Mouse (Mus musculus) liver, embryonic 14.5 days (tissue): ENCODE data around the gene Kcnk5. TPM values are rescaled to one million over a fixed set of nuclear protein-coding genes. Genes with fewer than 3 reads are reported as not detected.

Experiments used
- ATAC-seq: fragments of 200-750 bp; cut with Nextera tagmentation; 2 replicates; pipeline ENCODE4 v1.8.0; 2017; ENCODE audit warnings: moderate number of reproducible peaks, mild to moderate bottlenecking, moderate library complexity; ENCODE audit not compliant: insufficient read depth
- DNase-seq, 3 experiments: peaks; one replicate each; pipeline ENCODE4 v3.0.0-alpha.2; 2012 to 2013; ENCODE audit warnings: low read depth in 3 of 3, low spot score in 3 of 3
- H3K27ac ChIP-seq: fragments of 300-500 bp; sonication (generic); 2 replicates; pipeline ENCODE4 v1.5.1; 2014; ENCODE audit warnings: moderate library complexity, mild to moderate bottlenecking, control low read depth, inconsistent platforms
- H3K27me3 ChIP-seq: fragments of 300-500 bp; sonication (generic); 2 replicates; pipeline ENCODE4 v1.6.1; 2014; ENCODE audit warnings: mild to moderate bottlenecking, low read length, moderate library complexity; ENCODE audit not compliant: control insufficient read depth, insufficient read depth
- H3K36me3 ChIP-seq: fragments of 300-500 bp; sonication (generic); replicated peaks from 2 replicates; pipeline ENCODE4 v1.6.1; 2014; ENCODE audit warnings: low read depth; ENCODE audit not compliant: control insufficient read depth, insufficient read depth
- H3K4me1 ChIP-seq, 2 experiments: fragments of 200-500 bp in 1 of 2; fragments of 300-500 bp in 1 of 2; sonication (generic) in 1 of 2; replicated peaks; 2 replicates each; pipeline ENCODE4 v1.6.1; 2012 to 2014; ENCODE audit warnings: antibody characterized with exemption in 1 of 2, inconsistent platforms in 1 of 2, low read length in 1 of 2; ENCODE audit not compliant: control insufficient read depth in 2 of 2, insufficient read depth in 2 of 2
- H3K4me2 ChIP-seq: fragments of 300-500 bp; sonication (generic); 2 replicates; pipeline ENCODE4 v1.6.1; 2014; ENCODE audit warnings: low read depth, mild to moderate bottlenecking, control low read depth, moderate library complexity
- H3K4me3 ChIP-seq, 2 experiments: fragments of 200-500 bp in 1 of 2; fragments of 300-500 bp in 1 of 2; sonication (generic) in 1 of 2; 2 replicates each; pipeline ENCODE4 v1.5.1; 2012 to 2014; ENCODE audit warnings: low read depth in 2 of 2, low read length in 2 of 2, mild to moderate bottlenecking in 2 of 2, control low read depth in 1 of 2, inconsistent platforms in 1 of 2, moderate library complexity in 1 of 2; ENCODE audit not compliant: insufficient read depth in 1 of 2
- H3K9ac ChIP-seq: fragments of 300-500 bp; sonication (generic); replicated peaks from 2 replicates; pipeline ENCODE4 v1.6.1; 2014; ENCODE audit warnings: mild to moderate bottlenecking, control low read depth, moderate library complexity
- H3K9me3 ChIP-seq: fragments of 300-500 bp; sonication (generic); 2 replicates; pipeline ENCODE4 v1.6.1; 2016; ENCODE audit warnings: low read length, mixed read lengths; ENCODE audit not compliant: control insufficient read depth
- CTCF ChIP-seq: IDR thresholded peaks from 2 replicates; pipeline ENCODE4 v1.5.1; 2016; ENCODE audit warnings: antibody characterized with exemption, low read depth, control low read depth
- EP300 ChIP-seq: IDR thresholded peaks from 2 replicates; pipeline ENCODE4 v1.6.1; 2016; ENCODE audit warnings: antibody characterized with exemption, low read depth
- WGBS: fragments of 180-500 bp; shearing (Covaris S2); extraction: QIAGEN DNeasy Blood & Tissue Kit; methylation state at CpG from one replicate; pipeline ENCODE4 v1.1.7; 2014; ENCODE audit not compliant: insufficient replicate concordance; 5-methylcytosine and 5-hydroxymethylcytosine counted together
- polyA plus RNA-seq, 2 experiments: library from polyadenylated mRNA; depleted of rRNA in 1 of 2; stranded (reverse) in 1 of 2; unstranded in 1 of 2; fragments of >200 nt; fragmentation: Nextera tagmentation in 1 of 2; extraction: Ambion mirVana in 1 of 2; gene quantifications; 2 replicates each; pipeline versions ENCODE4 v1.2.1 to v1.2.3; 2012 to 2014

The Kcnk5 gene
- polyA plus RNA-seq, 2 experiments: 3.1 to 3.6 TPM

- TF ChIP-seq EP300 (no peak), CTCF (no peak)
- ATAC-seq: no peak
- no peaks in the 10 kb centered on the region for H3K27me3 ChIP-seq
- no peak overlapping the region for H3K4me2 ChIP-seq
- H3K9ac ChIP-seq: no peak overlapping the region
- no peak overlapping the region for H3K4me3 ChIP-seq
- H3K4me1 ChIP-seq: no peaks in the 10 kb centered on the region
- H3K36me3 ChIP-seq: no peaks in the 10 kb centered on the region
- DNase-seq: no peak
- H3K27ac ChIP-seq: no peak overlapping the region
- H3K9me3 ChIP-seq: no peaks in the 10 kb centered on the region
- 67% methylated on average over 15 of the region's 15 CpGs for WGBS
Observed at GRCm38 (mm10) chr14:20127406-20128087, 54.1 kb downstream of the Kcnk5 start.

- H3K4me2 ChIP-seq: no peak overlapping the region
- DNase-seq (no peak), ATAC-seq (no peak)
- no peak overlapping the region for H3K9ac ChIP-seq
- no peaks in the 10 kb centered on the region for H3K9me3 ChIP-seq
- H3K27me3 ChIP-seq: no peaks in the 10 kb centered on the region
- peaks cover 0 to 6% of the 10 kb centered on the region in 2 experiments; a peak in 2 of 4 replicates for H3K4me1 ChIP-seq
- no peaks in the 10 kb centered on the region for H3K36me3 ChIP-seq
- TF ChIP-seq CTCF: no peak
- no peak for TF ChIP-seq EP300
- H3K4me3 ChIP-seq: no peak overlapping the region
- no peak overlapping the region for H3K27ac ChIP-seq
- WGBS: 23% methylated on average over 5 of the region's 5 CpGs
Observed at GRCm38 (mm10) chr14:20120868-20121267, 60.7 kb downstream of the Kcnk5 start.

GRCm38 (mm10) chr14:20120012-20120411 is 61.6 kb downstream of the Kcnk5 start:
- H3K4me1 ChIP-seq: peaks cover 0 to 6% of the 10 kb centered on the region in 2 experiments; a peak in 2 of 4 replicates
- no peaks in the 10 kb centered on the region for H3K27me3 ChIP-seq
- ATAC-seq: no peak

GRCm38 (mm10) chr14:20116149-20116605 is 65.4 kb downstream of the Kcnk5 start:
- TF ChIP-seq CTCF (no peak), EP300 (no peak)
- no peak for ATAC-seq
- WGBS: 54% methylated on average over 9 of the region's 9 CpGs

More at GRCm38 (mm10) chr14:20120012-20120411, 61.6 kb downstream of the Kcnk5 start:
- no peak overlapping the region for H3K4me2 ChIP-seq
- no peak overlapping the region for H3K27ac ChIP-seq
- no peak overlapping the region for H3K9ac ChIP-seq
- TF ChIP-seq EP300 (no peak), CTCF (no peak)
- WGBS: 76% methylated on average over 11 of the region's 11 CpGs
- H3K4me3 ChIP-seq: no peak overlapping the region
- H3K36me3 ChIP-seq: no peaks in the 10 kb centered on the region
- no peaks in the 10 kb centered on the region for H3K9me3 ChIP-seq
- DNase-seq: no peak

GRCm38 (mm10) chr14:20114951-20115350 is 66.7 kb downstream of the Kcnk5 start:
- H3K9ac ChIP-seq: no peak overlapping the region
- H3K9me3 ChIP-seq: no peaks in the 10 kb centered on the region
- DNase-seq: no peak
- no peak for ATAC-seq
- no peak for TF ChIP-seq CTCF
- no peak overlapping the region for H3K4me3 ChIP-seq
- 63% methylated on average over 6 of the region's 6 CpGs for WGBS
- H3K27ac ChIP-seq: no peak overlapping the region
- H3K4me1 ChIP-seq: peaks cover 0 to 10% of the 10 kb centered on the region in 2 experiments; a peak in 2 of 4 replicates
- no peaks in the 10 kb centered on the region for H3K27me3 ChIP-seq
- H3K4me2 ChIP-seq: no peak overlapping the region
- no peaks in the 10 kb centered on the region for H3K36me3 ChIP-seq

More at GRCm38 (mm10) chr14:20116149-20116605, 65.4 kb downstream of the Kcnk5 start:
- Histone ChIP-seq H3K4me3 (no peak overlapping the region), H3K9me3 (no peaks in the 10 kb centered on the region), H3K4me2 (no peak overlapping the region), H3K27ac (no peak overlapping the region), H3K27me3 (no peaks in the 10 kb centered on the region), H3K9ac (no peak overlapping the region), H3K4me1 (peaks cover 0 to 10% of the 10 kb centered on the region in 2 experiments; a peak in 2 of 4 replicates), H3K36me3 (no peaks in the 10 kb centered on the region)
- no peak for DNase-seq
